Mouse (Mus musculus): ENCODE data around the gene Acaa1a. TPM values are rescaled to one million over a fixed set of nuclear protein-coding genes. Genes with fewer than 3 reads are reported as not detected.

Gene Acaa1a
- 1.00 TPM for polyA plus RNA-seq (2014; fragmentation: Illumina TruSeq; extraction: RNeasy Lipid Tissue Mini Kit (QIAGEN cat#74804))

GRCm38 (mm10) chr9:119339558-119340211, at the start of gene Acaa1a:
TSS of gene Acaa1a (plus strand) at chr9:119339676.

GRCm38 (mm10) chr9:119322289-119323259, 16.9 kb upstream of the Acaa1a start, which contains the start of gene Oxsr1:
TSS of gene Oxsr1 (minus strand) at chr9:119322427.

GRCm38 (mm10) chr9:119340909-119341816, 1.7 kb downstream of the Acaa1a start, which contains the start of gene Myd88:
TSS of gene Myd88 (minus strand) at chr9:119341411.

GRCm38 (mm10) chr9:119357331-119358057, 18.0 kb downstream of the Acaa1a start, which contains the start of gene Xylb:
TSS of gene Xylb (plus strand) at chr9:119357381.

GRCm38 (mm10) chr9:119365284-119365683, 25.8 kb downstream of the Acaa1a start, which contains the start of gene Slc22a14:
TSS of gene Slc22a14 (minus strand) at chr9:119365553.

Other genes with a start within 250 kb of the Acaa1a start
- gene Plcd1, start 246.2 kb upstream of the Acaa1a start, polyA plus RNA-seq (2014; fragmentation: Illumina TruSeq; extraction: RNeasy Lipid Tissue Mini Kit (QIAGEN cat#74804)), result 0.54 TPM
- gene Dlec1, start 237.2 kb upstream of the Acaa1a start, polyA plus RNA-seq (2014; fragmentation: Illumina TruSeq; extraction: RNeasy Lipid Tissue Mini Kit (QIAGEN cat#74804)), result 0.54 TPM
- gene Acaa1b, start 182.6 kb upstream of the Acaa1a start, polyA plus RNA-seq (2014; fragmentation: Illumina TruSeq; extraction: RNeasy Lipid Tissue Mini Kit (QIAGEN cat#74804)), result not detected
- not detected for gene Gm47289, start 180.5 kb upstream of the Acaa1a start, polyA plus RNA-seq (2014; fragmentation: Illumina TruSeq; extraction: RNeasy Lipid Tissue Mini Kit (QIAGEN cat#74804))
- gene Slc22a13, start 130.6 kb upstream of the Acaa1a start, polyA plus RNA-seq (2014; fragmentation: Illumina TruSeq; extraction: RNeasy Lipid Tissue Mini Kit (QIAGEN cat#74804)), result not detected
- gene Oxsr1, start 17.2 kb upstream of the Acaa1a start, polyA plus RNA-seq (2014; fragmentation: Illumina TruSeq; extraction: RNeasy Lipid Tissue Mini Kit (QIAGEN cat#74804)), result 45.6 TPM
- 6.6 TPM for gene Myd88, start 1.7 kb downstream of the Acaa1a start, polyA plus RNA-seq (2014; fragmentation: Illumina TruSeq; extraction: RNeasy Lipid Tissue Mini Kit (QIAGEN cat#74804))
- gene Xylb, start 17.7 kb downstream of the Acaa1a start, polyA plus RNA-seq (2014; fragmentation: Illumina TruSeq; extraction: RNeasy Lipid Tissue Mini Kit (QIAGEN cat#74804)), result 3.6 TPM
- not detected for gene Slc22a14, start 25.9 kb downstream of the Acaa1a start, polyA plus RNA-seq (2014; fragmentation: Illumina TruSeq; extraction: RNeasy Lipid Tissue Mini Kit (QIAGEN cat#74804))
- 1.4 TPM for gene Acvr2b, start 62.4 kb downstream of the Acaa1a start, polyA plus RNA-seq (2014; fragmentation: Illumina TruSeq; extraction: RNeasy Lipid Tissue Mini Kit (QIAGEN cat#74804))
- 3.5 TPM for gene Exog, start 105.3 kb downstream of the Acaa1a start, polyA plus RNA-seq (2014; fragmentation: Illumina TruSeq; extraction: RNeasy Lipid Tissue Mini Kit (QIAGEN cat#74804))
- gene Scn5a, start 239.3 kb downstream of the Acaa1a start, polyA plus RNA-seq (2014; fragmentation: Illumina TruSeq; extraction: RNeasy Lipid Tissue Mini Kit (QIAGEN cat#74804)), result 0.11 TPM